Mouse (Mus musculus) cortical plate, adult 2 months (tissue): Measurements from ENCODE around the gene Crim1.

Experiments used
- CTCF ChIP-seq: fragments of 200-500 bp; IDR thresholded peaks from 2 replicates; pipeline ENCODE4 v1.5.1; 2011; ENCODE audit warnings: mild to moderate bottlenecking, control low read depth, low read length; ENCODE audit not compliant: insufficient read depth; ENCODE audit errors: extremely low read depth
- POLR2A ChIP-seq: fragments of 200-500 bp; IDR thresholded peaks from 2 replicates; pipeline ENCODE4 v1.6.1; 2011; ENCODE audit warnings: mild to moderate bottlenecking, low read length, control low read depth; ENCODE audit not compliant: insufficient read depth; ENCODE audit errors: extremely low read depth

DNA sequence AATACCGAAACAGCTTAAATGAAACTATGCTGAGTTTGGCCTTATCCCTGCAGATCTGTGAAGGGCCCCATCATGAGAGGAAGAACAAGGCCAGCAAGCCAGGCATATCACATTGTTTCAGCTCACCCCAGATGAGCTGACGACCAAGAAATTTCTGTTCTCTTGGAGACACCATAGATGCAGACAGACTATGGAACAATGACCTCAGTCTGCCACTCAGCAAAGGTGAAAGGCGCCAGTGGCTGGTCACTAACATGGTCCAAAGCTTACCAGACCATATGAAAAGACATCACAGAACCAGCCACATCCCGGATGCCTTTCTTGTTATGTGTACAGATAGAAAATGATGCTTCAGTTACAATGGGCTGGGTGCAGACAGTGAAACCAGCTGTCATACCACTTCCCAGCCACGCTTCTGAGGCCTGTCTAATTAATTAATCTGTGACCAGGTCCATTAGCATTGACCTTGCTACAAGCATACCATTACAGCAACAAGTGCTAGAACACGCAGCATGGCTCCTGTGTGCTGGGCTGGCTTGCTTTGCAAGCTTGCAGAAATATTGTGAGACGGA lies 125.8 kb downstream of the Crim1 start:
- TF ChIP-seq POLR2A, result no peak
- no peak for TF ChIP-seq CTCF
